Mouse (Mus musculus): ENCODE data around the gene Zscan4b. TPM values are rescaled to one million over a fixed set of nuclear protein-coding genes. Genes with fewer than 3 reads are reported as not detected.
"Not testable (repeated sequence)": the region's sequence is repeated elsewhere in the genome, so short reads cannot be mapped to it uniquely, and the experiment has no call there.

Zscan4b gene
- total RNA-seq (2021): not detected

DNA sequence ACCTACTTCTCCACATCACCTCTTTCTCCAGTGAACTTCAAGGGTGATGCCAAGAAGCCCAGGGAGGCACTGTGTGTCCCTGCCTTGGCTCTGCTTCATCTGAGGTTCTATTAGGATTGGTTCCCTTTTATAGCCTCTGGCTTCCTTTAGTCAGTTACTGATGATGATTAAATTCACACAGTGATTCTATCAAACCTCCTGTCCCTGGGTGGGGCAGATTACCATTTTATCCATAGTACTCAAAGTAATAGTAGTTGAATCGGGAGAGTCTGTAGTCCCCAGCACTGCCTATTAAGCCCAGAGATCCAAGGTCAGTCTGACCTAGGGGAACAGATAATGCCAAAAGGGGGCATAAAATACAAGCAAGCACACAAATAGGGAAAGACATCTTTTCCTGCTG lies at the start of gene Zscan4b:
Gene Zscan4b (minus strand): TSS at position 101 of the 400 bp plus-strand sequence.
- intact Hi-C loops (cut with DNase I); DNase-seq: not testable (repeated sequence)

Other genes with a start within 250 kb of the Zscan4b start
- not detected for gene Nlrp4b, start 217.3 kb downstream of the Zscan4b start, total RNA-seq (2021)
- gene Vmn1r71, start 150.7 kb downstream of the Zscan4b start, total RNA-seq (2021): not detected
- not detected for gene Zscan4c, start 100.7 kb upstream of the Zscan4b start, total RNA-seq (2021)
- not detected for gene Zscan4-ps1, start 164.6 kb upstream of the Zscan4b start, total RNA-seq (2021)

Measured in heart, postnatal 36 days (tissue).